Mouse (Mus musculus) brown adipose tissue, adult 24 weeks (tissue): ENCODE measurements around the gene Unc79. TPM values are rescaled to one million over a fixed set of nuclear protein-coding genes. Genes with fewer than 3 reads are reported as not detected.

Source experiments
- H3K27ac ChIP-seq: fragments of 200-500 bp; replicated peaks from 2 replicates; pipeline ENCODE4 v1.5.1; 2012; ENCODE audit warnings: low read depth, mild to moderate bottlenecking, low read length
- H3K4me1 ChIP-seq: fragments of 200-500 bp; 2 replicates; pipeline ENCODE4 v1.6.1; 2012; ENCODE audit warnings: low read length, mixed read lengths; ENCODE audit not compliant: control insufficient read depth, insufficient read depth, insufficient read length
- H3K4me3 ChIP-seq: fragments of 200-500 bp; 2 replicates; pipeline ENCODE4 v1.5.1; 2012; ENCODE audit warnings: low read depth, mild to moderate bottlenecking, low read length, moderate library complexity; ENCODE audit not compliant: insufficient read depth
- polyA plus RNA-seq: library from polyadenylated mRNA; stranded (reverse); fragments of >200 nt; gene quantifications from 2 replicates; pipeline ENCODE4 v1.2.4, GENCODE M21; 2012; ENCODE audit not compliant: missing spikeins, insufficient read depth, insufficient read length

Unc79 gene
- polyA plus RNA-seq, 1 experiment: not detected

- Histone ChIP-seq H3K4me1 (no peaks in the 10 kb centered on the region), H3K4me3 (no peak overlapping the region), H3K27ac (no peak overlapping the region)
These were observed 180.3 kb downstream of the Unc79 start for GRCm38 (mm10) chr12:103128914-103129313.

GRCm38 (mm10) chr12:103129395-103130248 lies 181.0 kb downstream of the Unc79 start:
- H3K27ac ChIP-seq: no peak overlapping the region
- H3K4me1 ChIP-seq: no peaks in the 10 kb centered on the region
- H3K4me3 ChIP-seq: no peak overlapping the region

- Histone ChIP-seq H3K4me1 (no peaks in the 10 kb centered on the region), H3K4me3 (no peak overlapping the region), H3K27ac (no peak overlapping the region)
These were observed 182.8 kb downstream of the Unc79 start for GRCm38 (mm10) chr12:103131419-103131818.

DNA sequence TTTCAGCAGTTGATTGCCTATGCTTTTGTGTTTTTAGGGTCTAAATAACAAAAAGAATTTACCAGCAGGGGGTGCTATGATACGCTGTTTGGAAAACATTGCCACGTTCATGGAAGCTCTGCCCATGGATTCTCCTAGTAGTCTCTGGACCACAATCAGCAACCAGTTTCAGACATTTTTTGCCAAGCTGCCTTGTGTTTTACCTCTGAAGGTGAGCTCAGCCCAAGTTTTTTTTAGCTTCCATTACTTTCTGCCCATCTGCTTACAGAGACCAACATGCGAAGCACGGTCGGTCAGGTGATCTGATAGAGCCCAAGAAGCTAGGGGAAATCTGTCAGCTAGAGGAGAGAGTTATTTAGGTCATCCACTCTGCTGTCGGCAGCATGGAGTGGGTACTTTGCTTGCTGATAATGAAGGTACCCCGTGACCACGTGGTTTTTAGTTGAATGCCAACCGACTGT lies 193.9 kb downstream of the Unc79 start:
- H3K4me1 ChIP-seq: no peaks in the 10 kb centered on the region
- H3K27ac ChIP-seq: no peak overlapping the region
- H3K4me3 ChIP-seq: no peak overlapping the region

GRCm38 (mm10) chr12:103143798-103144565 lies 195.3 kb downstream of the Unc79 start:
- H3K4me3 ChIP-seq: no peak overlapping the region
- H3K27ac ChIP-seq: no peak overlapping the region
- H3K4me1 ChIP-seq: no peaks in the 10 kb centered on the region

DNA sequence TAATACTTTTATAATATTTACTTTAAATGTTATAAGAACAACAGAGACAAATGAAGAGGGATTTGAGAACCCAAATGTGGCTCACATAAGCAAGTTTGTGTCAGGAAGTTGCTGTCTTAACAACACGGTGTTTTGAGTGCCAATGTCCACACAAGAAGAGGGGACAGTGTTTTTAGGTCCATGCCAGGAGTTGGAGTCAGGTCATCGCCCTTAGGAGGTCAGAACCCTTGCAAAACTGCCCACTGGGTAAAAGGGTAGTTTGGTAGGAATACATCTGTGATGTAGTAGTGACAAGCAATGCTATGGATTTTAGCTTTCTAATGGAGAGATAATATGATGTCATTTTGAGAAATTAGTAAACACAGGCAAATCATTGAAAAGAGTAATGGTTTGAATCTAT lies 201.6 kb downstream of the Unc79 start:
- Histone ChIP-seq H3K4me1 (no peaks in the 10 kb centered on the region), H3K4me3 (no peak overlapping the region), H3K27ac (no peak overlapping the region)

DNA sequence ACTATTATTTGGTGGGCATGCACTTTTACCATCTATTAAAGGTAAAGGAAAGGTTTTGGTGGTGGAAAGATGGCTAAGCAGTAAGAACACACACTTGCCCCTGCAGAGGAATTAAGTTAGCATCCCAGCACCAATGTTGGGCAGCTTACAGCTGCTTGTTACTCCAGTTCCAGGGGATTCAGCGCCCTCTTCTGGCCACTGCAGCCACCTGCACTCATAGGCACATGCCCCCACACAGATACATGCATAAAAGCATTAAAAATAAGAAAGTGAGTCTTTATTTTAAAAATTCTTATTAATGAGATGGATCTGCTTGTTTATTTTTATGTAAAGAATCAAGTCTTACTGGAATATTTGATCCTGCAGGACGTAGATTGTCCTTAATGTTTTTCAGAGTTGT lies 206.3 kb downstream of the Unc79 start:
- H3K27ac ChIP-seq: no peak overlapping the region
- H3K4me1 ChIP-seq: no peaks in the 10 kb centered on the region
- H3K4me3 ChIP-seq: no peak overlapping the region

- no peak overlapping the region for H3K4me3 ChIP-seq
- H3K4me1 ChIP-seq: no peaks in the 10 kb centered on the region
- no peak overlapping the region for H3K27ac ChIP-seq
These were observed 206.7 kb downstream of the Unc79 start for GRCm38 (mm10) chr12:103155406-103155805.

- no peaks in the 10 kb centered on the region for H3K4me1 ChIP-seq
- H3K4me3 ChIP-seq: no peak overlapping the region
- H3K27ac ChIP-seq: no peak overlapping the region
These were observed 208.7 kb downstream of the Unc79 start for GRCm38 (mm10) chr12:103157129-103157910.

- no peak overlapping the region for H3K4me3 ChIP-seq
- no peaks in the 10 kb centered on the region for H3K4me1 ChIP-seq
These were observed 210.4 kb downstream of the Unc79 start for GRCm38 (mm10) chr12:103159016-103159415.

DNA sequence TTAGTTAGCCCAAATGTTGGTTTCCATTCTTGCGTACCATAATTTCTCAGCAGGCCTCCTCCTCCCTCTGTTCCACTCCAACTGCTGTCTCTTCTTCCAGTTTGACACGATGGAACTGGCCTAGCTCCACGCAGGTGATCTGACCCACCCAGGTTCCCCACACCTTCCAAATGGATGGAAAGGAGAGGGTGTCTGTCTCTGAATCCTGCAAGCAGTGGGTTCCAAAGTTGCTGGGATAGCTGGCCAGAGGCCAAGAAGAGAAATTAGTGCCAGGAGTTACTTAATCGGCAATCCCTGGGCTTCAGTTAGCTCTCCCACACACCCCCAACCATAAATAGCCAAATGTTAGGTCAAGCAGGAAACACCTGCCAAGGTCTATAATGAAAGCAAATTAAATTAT lies 212.1 kb downstream of the Unc79 start:
- no peaks in the 10 kb centered on the region for H3K4me1 ChIP-seq
- H3K4me3 ChIP-seq: no peak overlapping the region
- H3K27ac ChIP-seq: no peak overlapping the region

More at GRCm38 (mm10) chr12:103159016-103159415, 210.4 kb downstream of the Unc79 start:
- no peak overlapping the region for H3K27ac ChIP-seq

DNA sequence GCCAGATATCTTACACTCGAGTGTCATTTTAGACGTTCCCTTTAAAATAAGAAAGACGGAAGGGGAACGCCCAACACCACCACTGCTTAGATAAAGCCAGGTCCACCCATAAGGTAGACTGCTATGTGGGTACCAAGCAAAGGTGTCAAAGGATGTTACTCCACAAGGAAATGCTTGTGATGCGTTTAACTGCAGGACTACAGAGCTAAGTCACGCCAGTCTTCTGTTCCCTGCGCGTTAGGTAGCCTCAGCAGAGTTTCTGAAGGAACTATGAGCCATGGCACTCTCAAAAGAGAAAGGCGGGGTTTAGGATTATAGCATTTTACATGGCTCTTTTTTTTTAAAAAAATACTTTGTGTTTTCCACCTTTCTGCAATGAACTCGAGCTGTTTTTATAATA lies 214.9 kb downstream of the Unc79 start:
- Histone ChIP-seq H3K4me1 (no peaks in the 10 kb centered on the region), H3K27ac (no peak overlapping the region), H3K4me3 (no peak overlapping the region)

DNA sequence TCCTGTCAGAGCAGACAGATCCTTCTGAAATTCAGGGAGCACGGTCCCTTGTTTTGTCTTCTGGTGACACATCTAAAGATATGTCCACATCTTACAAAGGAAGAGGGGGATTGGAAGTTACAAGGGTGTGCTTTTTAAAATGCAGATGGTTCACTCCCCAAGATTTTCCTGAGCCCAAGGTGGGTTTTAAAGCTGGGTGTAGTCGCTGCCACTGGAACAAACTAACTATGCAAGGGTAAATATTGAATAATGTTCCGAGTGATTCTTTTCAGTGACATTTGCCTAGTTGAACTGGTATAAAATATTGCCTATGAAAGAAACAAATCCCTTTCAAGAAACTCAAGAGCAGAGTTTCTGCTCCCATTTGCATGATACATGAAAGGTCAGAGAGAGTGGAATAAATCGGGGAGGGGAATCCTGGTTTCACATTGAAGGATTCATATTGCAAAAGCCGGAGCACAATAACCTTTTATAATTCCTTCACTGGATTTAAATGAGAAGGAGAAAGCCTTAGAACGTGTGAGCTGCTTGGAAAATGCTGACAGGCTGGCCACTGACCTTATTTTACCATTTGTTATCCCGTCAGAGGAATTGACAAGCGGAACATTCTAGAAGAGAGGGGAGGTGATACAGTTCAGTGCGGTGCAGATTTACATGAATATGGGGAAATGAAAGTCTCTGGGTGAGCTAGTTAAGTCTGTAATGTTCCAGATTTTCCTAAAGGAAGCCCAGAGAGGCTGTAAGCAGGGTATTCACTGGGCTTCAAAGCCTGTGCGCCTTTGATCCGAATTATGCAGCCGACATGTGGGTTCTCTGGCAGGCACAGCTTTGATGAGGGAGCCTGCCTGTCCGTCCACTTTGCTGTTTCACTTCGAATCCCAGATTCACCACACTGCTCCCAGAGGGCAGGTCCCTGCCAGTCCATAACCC lies 215.7 kb downstream of the Unc79 start:
- H3K27ac ChIP-seq: no peak overlapping the region
- H3K4me1 ChIP-seq: no peaks in the 10 kb centered on the region
- H3K4me3 ChIP-seq: no peak overlapping the region

DNA sequence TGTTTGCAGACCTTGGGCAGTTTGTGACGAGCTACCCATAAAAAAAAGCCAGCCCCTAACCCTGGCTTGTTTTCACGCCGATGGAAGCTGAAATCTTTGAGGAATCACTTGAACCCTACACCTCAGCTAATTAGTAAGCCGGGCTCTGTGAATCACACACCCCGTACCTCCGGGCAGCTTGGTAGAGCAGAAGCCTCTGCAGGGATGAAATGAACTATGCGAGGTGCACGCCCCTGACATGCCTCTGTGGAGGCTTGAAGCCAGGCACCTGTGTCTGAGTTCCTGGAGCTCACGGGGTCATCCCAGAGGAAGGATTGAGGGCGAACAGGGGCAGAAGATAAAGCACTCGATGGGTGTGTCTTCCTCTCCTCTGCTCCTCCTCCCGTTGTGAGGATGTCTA lies 220.2 kb downstream of the Unc79 start:
- Histone ChIP-seq H3K27ac (no peak overlapping the region), H3K4me3 (no peak overlapping the region), H3K4me1 (no peaks in the 10 kb centered on the region)
